Mouse (Mus musculus): ENCODE results near the gene Trp53.

DNA sequence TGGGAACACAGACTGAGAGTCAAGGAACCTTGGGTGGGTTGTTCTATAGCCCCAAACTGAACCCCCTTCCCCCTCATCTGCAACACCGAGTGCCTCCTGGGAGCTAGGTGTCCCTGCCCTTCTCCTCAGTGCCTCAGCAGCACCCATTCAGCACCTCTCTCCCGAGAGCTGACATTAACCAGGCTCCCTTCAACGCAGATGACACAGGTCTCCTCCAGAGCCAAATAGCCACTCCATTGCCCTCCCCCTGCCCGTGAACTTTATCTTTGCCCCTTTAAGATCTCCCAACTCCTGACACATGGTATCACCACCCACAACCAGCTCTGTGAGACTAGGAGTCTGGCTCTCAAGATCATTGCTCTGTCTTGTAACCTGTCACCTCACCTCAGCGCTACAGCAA lies 21.0 kb upstream of the Trp53 start:
- TF ChIP-seq EP300 (IDR thresholded peaks at IDR 0.05; ENCODE audit: low read depth in 1 of 2, low read length in 2 of 2) (no peak), GABPA (IDR thresholded peaks at IDR 0.05; ENCODE audit: low read depth, low read length) (no peak), CTCF (IDR thresholded peaks at IDR 0.05 in 2 of 3, conservative IDR thresholded peaks at IDR 0.05 in 1 of 3; ENCODE audit: control insufficient read depth in 1 of 3, insufficient read depth in 1 of 3, low read depth in 2 of 3, low read length in 3 of 3, poor library complexity in 1 of 3, severe bottlenecking in 1 of 3) (no peak), USF1 (IDR thresholded peaks at IDR 0.05; ENCODE audit: low read depth, low read length) (no peak), NRF1 (IDR thresholded peaks at IDR 0.05; ENCODE audit: insufficient read depth, low read depth, low read length, poor library complexity, severe bottlenecking) (no peak), E2F4 (IDR thresholded peaks at IDR 0.05; ENCODE audit: borderline replicate concordance, low read depth, low read length) (no peak)

Measured in MEL (cell line).